Mouse (Mus musculus): ENCODE data around the gene Zmiz1.

DNA sequence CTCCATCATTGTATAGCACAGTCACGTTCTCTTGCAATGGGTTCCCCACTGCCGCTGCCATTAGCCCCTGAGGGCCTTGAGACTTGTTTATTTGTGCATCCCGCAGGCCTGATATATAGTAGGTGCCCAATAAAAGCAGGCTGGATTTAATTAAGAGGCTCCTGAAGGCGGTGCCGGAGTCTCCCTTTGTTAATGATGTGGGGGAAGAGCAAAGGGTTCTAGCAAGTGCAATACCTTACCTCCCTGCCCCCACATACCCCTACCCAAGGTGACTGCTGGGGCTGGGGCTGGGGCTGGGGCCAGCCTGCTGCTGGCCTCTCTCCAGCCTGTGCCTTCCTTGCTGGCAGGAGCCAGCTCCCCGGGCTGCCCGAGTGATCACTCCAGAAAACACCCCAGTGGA is 39.4 kb downstream of the Zmiz1 start:
- no peak for TF ChIP-seq CTCF (IDR thresholded peaks at IDR 0.05; ENCODE audit: low read depth, low read length)
- TF ChIP-seq TAL1 (conservative IDR thresholded peaks at IDR 0.05; ENCODE audit: low read depth, low read length), result no peak
- TF ChIP-seq GATA1 (IDR thresholded peaks at IDR 0.05; ENCODE audit: borderline replicate concordance, low read length), result no peak
- TF ChIP-seq POLR2AphosphoS5 (IDR thresholded peaks at IDR 0.05; ENCODE audit: insufficient replicate concordance, low read depth, low read length), result no peak

Measured in G1E (cell line).